ENCODE assay signal across 8 mouse cellular contexts in genomic region chr13:55190121-55190868, GRCm38 (mm10). TPM values are rescaled to one million over a fixed set of nuclear protein-coding genes. Genes with fewer than 3 reads are reported as not detected.
DNase-seq lines count a peak whose midpoint lies in the region; ATAC-seq and TF ChIP-seq lines count a peak whose summit lies in the region.

No protein-coding gene starts in this region.

- peak; percentile 99 for ATAC-seq in heart, embryonic 11.5 days (replicated peaks; ENCODE audit: insufficient number of reproducible peaks, low FRiP score, low TSS enrichment)
- ATAC-seq in kidney, embryonic 16.5 days (ENCODE audit: low FRiP score, low TSS enrichment) = peak; percentile 99
- ATAC-seq in liver, embryonic 12.5 days = peak; percentile 97
- peak; percentile 99 for ATAC-seq in stomach, embryonic 15.5 days (ENCODE audit: insufficient read depth, low FRiP score, low read depth)

- peak; percentile 93 for DNase-seq in CD4-positive helper T cell, adult 2 months (ENCODE audit: low read depth, low spot score)
- peak; percentile 99 for DNase-seq in brain, embryonic 14.5 days (ENCODE audit: low read depth)
- DNase-seq in natural killer cell, adult 2 months (ENCODE audit: low spot score in 2 of 2) = peak; percentile 86 to 89

- TF ChIP-seq POLR2A in brain, embryonic 14.5 days (IDR thresholded peaks at IDR 0.05; ENCODE audit: borderline replicate concordance, extremely low read depth, insufficient read depth, insufficient read length, poor library complexity, severe bottlenecking) = peak; percentile 45; the same call in 1 of the 2 replicates

- peak overlapping the region; percentile 84 for H3K4me2 ChIP-seq in heart, embryonic 11.5 days
- peak overlapping the region; percentile 70 for H3K4me2 ChIP-seq in kidney, embryonic 16.5 days (replicated peaks; ENCODE audit: low read depth, low read length)
- H3K4me2 ChIP-seq in liver, embryonic 12.5 days = peak overlapping the region; percentile 91
- H3K4me2 ChIP-seq in stomach, embryonic 15.5 days = peak overlapping the region; percentile 78

- H3K4me1 ChIP-seq in erythroblast, embryonic 14.5 days (ENCODE audit: control insufficient read depth) = peaks cover 26% of the 10 kb centered on the region
- peaks cover 12% of the 10 kb centered on the region for H3K4me1 ChIP-seq in heart, embryonic 11.5 days (ENCODE audit: control insufficient read depth, insufficient read depth, low read length)
- H3K4me1 ChIP-seq in kidney, embryonic 16.5 days (ENCODE audit: insufficient read depth, low read length) = peaks cover 12% of the 10 kb centered on the region
- H3K4me1 ChIP-seq in liver, embryonic 12.5 days = peaks cover 25% of the 10 kb centered on the region
- peaks cover 13% of the 10 kb centered on the region for H3K4me1 ChIP-seq in stomach, embryonic 15.5 days

- 2% methylated on average over 34 of the region's 34 CpGs for WGBS in heart, embryonic 11.5 days (ENCODE audit: insufficient replicate concordance)
- WGBS in kidney, embryonic 16.5 days = 2% methylated on average over 34 of the region's 34 CpGs
- WGBS in liver, embryonic 12.5 days (ENCODE audit: insufficient replicate concordance) = 2% methylated on average over 34 of the region's 34 CpGs
- 1% methylated on average over 34 of the region's 34 CpGs for WGBS in stomach, embryonic 15.5 days

- H3K4me3 ChIP-seq in erythroblast, embryonic 14.5 days (replicated peaks) = peak overlapping the region; percentile 70
- H3K4me3 ChIP-seq in heart, embryonic 11.5 days (ENCODE audit: low read depth, low read length) = peak overlapping the region; percentile 46
- peak overlapping the region; percentile 48 for H3K4me3 ChIP-seq in kidney, embryonic 16.5 days (ENCODE audit: low read length)
- peak overlapping the region; percentile 60 for H3K4me3 ChIP-seq in liver, embryonic 12.5 days
- H3K4me3 ChIP-seq in stomach, embryonic 15.5 days (replicated peaks) = peak overlapping the region; percentile 49

- peak; percentile 74 for TF ChIP-seq CTCF in brain, embryonic 14.5 days (IDR thresholded peaks at IDR 0.05; ENCODE audit: borderline replicate concordance, extremely low read depth, insufficient read depth, insufficient read length)

- no peaks in the 10 kb centered on the region for H3K27me3 ChIP-seq in erythroblast, embryonic 14.5 days (ENCODE audit: control insufficient read depth)
- no peaks in the 10 kb centered on the region for H3K27me3 ChIP-seq in heart, embryonic 11.5 days (ENCODE audit: control insufficient read depth, insufficient read depth, low read length)
- H3K27me3 ChIP-seq in kidney, embryonic 16.5 days (ENCODE audit: insufficient read depth, low read length) = no peaks in the 10 kb centered on the region
- H3K27me3 ChIP-seq in liver, embryonic 12.5 days (replicated peaks) = no peaks in the 10 kb centered on the region
- no peaks in the 10 kb centered on the region for H3K27me3 ChIP-seq in stomach, embryonic 15.5 days (replicated peaks)

- peak overlapping the region; percentile 77 for H3K9ac ChIP-seq in heart, embryonic 11.5 days (ENCODE audit: low read depth, low read length)
- H3K9ac ChIP-seq in kidney, embryonic 16.5 days (replicated peaks; ENCODE audit: low read length) = peak overlapping the region; percentile 69
- H3K9ac ChIP-seq in liver, embryonic 12.5 days = peak overlapping the region; percentile 73
- H3K9ac ChIP-seq in stomach, embryonic 15.5 days = peak overlapping the region; percentile 40; the same call in 1 of the 2 replicates

- H3K36me3 ChIP-seq in erythroblast, embryonic 14.5 days (ENCODE audit: control insufficient read depth) = no peaks in the 10 kb centered on the region
- H3K36me3 ChIP-seq in heart, embryonic 11.5 days (ENCODE audit: control insufficient read depth, insufficient read depth, low read length) = no peaks in the 10 kb centered on the region
- H3K36me3 ChIP-seq in kidney, embryonic 16.5 days (ENCODE audit: insufficient read depth, low read length) = no peaks in the 10 kb centered on the region
- H3K36me3 ChIP-seq in liver, embryonic 12.5 days = 0 out of 2 replicates have a peak, but pooled peaks cover 4% of the 10 kb centered on the region
- H3K36me3 ChIP-seq in stomach, embryonic 15.5 days = no peaks in the 10 kb centered on the region

- H3K9me3 ChIP-seq in erythroblast, embryonic 14.5 days (ENCODE audit: control insufficient read depth, low read length) = no peaks in the 10 kb centered on the region
- H3K9me3 ChIP-seq in heart, embryonic 11.5 days (replicated peaks; ENCODE audit: control insufficient read depth, low read length) = no peaks in the 10 kb centered on the region
- H3K9me3 ChIP-seq in kidney, embryonic 16.5 days (ENCODE audit: low read length) = no peaks in the 10 kb centered on the region
- no peaks in the 10 kb centered on the region for H3K9me3 ChIP-seq in liver, embryonic 12.5 days (replicated peaks)
- H3K9me3 ChIP-seq in stomach, embryonic 15.5 days = no peaks in the 10 kb centered on the region

- peak overlapping the region; percentile 85 for H3K27ac ChIP-seq in heart, embryonic 11.5 days (ENCODE audit: low read depth, low read length)
- H3K27ac ChIP-seq in kidney, embryonic 16.5 days (ENCODE audit: low read length) = peak overlapping the region; percentile 93
- peak overlapping the region; percentile 85 for H3K27ac ChIP-seq in liver, embryonic 12.5 days
- H3K27ac ChIP-seq in stomach, embryonic 15.5 days = peak overlapping the region; percentile 94

RNA-seq across cellular contexts. Expression of gene Nsd1, which starts 19.3 kb away (rescaled TPM):
- 38.1 and 52.2 TPM in 2 replicates for polyA plus RNA-seq in brain, embryonic 14.5 days (2012; rRNA removed)
- polyA plus RNA-seq in erythroblast, embryonic 14.5 days (2012) = 0.20 and 0.48 TPM in 2 replicates
- 41.8 and 72.1 TPM in 2 replicates for polyA plus RNA-seq in heart, embryonic 11.5 days (2014; fragmentation: Nextera tagmentation; extraction: Ambion mirVana)
- polyA plus RNA-seq in kidney, embryonic 16.5 days (2015; fragmentation: Nextera tagmentation; extraction: Ambion mirVana) = 49.6 and 58.6 TPM in 2 replicates
- 27.1 and 27.5 TPM in 2 replicates for polyA plus RNA-seq in liver, embryonic 12.5 days (2016; fragmentation: Nextera tagmentation; extraction: Ambion mirVana)
- polyA plus RNA-seq in stomach, embryonic 15.5 days (2015; fragmentation: Nextera tagmentation; extraction: Ambion mirVana) = 57.0 and 61.1 TPM in 2 replicates

RNA-seq across cellular contexts. Expression of gene Fgfr4, which starts 37.9 kb away (rescaled TPM):
- 1.6 and 2.0 TPM in 2 replicates for polyA plus RNA-seq in brain, embryonic 14.5 days (2012; rRNA removed)
- 0.05 and 0.07 TPM in 2 replicates for polyA plus RNA-seq in erythroblast, embryonic 14.5 days (2012)
- 0.56 and 0.64 TPM in 2 replicates for polyA plus RNA-seq in heart, embryonic 11.5 days (2014; fragmentation: Nextera tagmentation; extraction: Ambion mirVana)
- 21.8 and 23.0 TPM in 2 replicates for polyA plus RNA-seq in kidney, embryonic 16.5 days (2015; fragmentation: Nextera tagmentation; extraction: Ambion mirVana)
- 5.0 and 5.7 TPM in 2 replicates for polyA plus RNA-seq in liver, embryonic 12.5 days (2016; fragmentation: Nextera tagmentation; extraction: Ambion mirVana)
- 7.6 and 8.4 TPM in 2 replicates for polyA plus RNA-seq in stomach, embryonic 15.5 days (2015; fragmentation: Nextera tagmentation; extraction: Ambion mirVana)

RNA-seq across cellular contexts. Expression of gene Gm17617, which starts 56.9 kb away (rescaled TPM):
- not detected in 2 replicates for polyA plus RNA-seq in brain, embryonic 14.5 days (2012; rRNA removed)
- polyA plus RNA-seq in erythroblast, embryonic 14.5 days (2012) = not detected in 2 replicates
- polyA plus RNA-seq in heart, embryonic 11.5 days (2014; fragmentation: Nextera tagmentation; extraction: Ambion mirVana) = not detected in 2 replicates
- not detected in 2 replicates for polyA plus RNA-seq in kidney, embryonic 16.5 days (2015; fragmentation: Nextera tagmentation; extraction: Ambion mirVana)
- not detected in 2 replicates for polyA plus RNA-seq in liver, embryonic 12.5 days (2016; fragmentation: Nextera tagmentation; extraction: Ambion mirVana)
- polyA plus RNA-seq in stomach, embryonic 15.5 days (2015; fragmentation: Nextera tagmentation; extraction: Ambion mirVana) = not detected in 2 replicates

Comparison
In these comparisons a context has a peak if more than half of its experiments do, and no peak if none do; other contexts are left out.
1. Peak in every context shown above with its lines: DNase-seq, ATAC-seq, H3K4me3 ChIP-seq and H3K27ac ChIP-seq.
2. RNA of gene Nsd1, which starts 19.3 kb away (polyA plus RNA-seq): 41.8 to 72.1 TPM in heart, embryonic 11.5 days, 57.0 to 61.1 TPM in stomach, embryonic 15.5 days, 38.1 to 52.2 TPM in brain, embryonic 14.5 days, 49.6 to 58.6 TPM in kidney, embryonic 16.5 days and 27.1 to 27.5 TPM in liver, embryonic 12.5 days; 0.20 to 0.48 TPM in erythroblast, embryonic 14.5 days; every median in the first group is over 10 times any median in the second.